Mouse (Mus musculus) liver, embryonic 13.5 days (tissue): ENCODE data around the gene Trim65. TPM values are rescaled to one million over a fixed set of nuclear protein-coding genes. Genes with fewer than 3 reads are reported as not detected.

Source experiments
- ATAC-seq: fragments of 200-750 bp; cut with Nextera tagmentation; 2 replicates; pipeline ENCODE4 v1.8.0; 2017; ENCODE audit warnings: low read depth, mild to moderate bottlenecking, moderate number of reproducible peaks, moderate library complexity
- DNase-seq: peaks from one replicate; pipeline ENCODE4 v3.0.0; 2022
- H3K27ac ChIP-seq: fragments of 300-500 bp; sonication (generic); 2 replicates; pipeline ENCODE4 v1.5.1; 2015; ENCODE audit warnings: moderate library complexity, mild to moderate bottlenecking, inconsistent platforms
- H3K27me3 ChIP-seq: fragments of 300-500 bp; sonication (generic); 2 replicates; pipeline ENCODE4 v1.6.1; 2015; ENCODE audit warnings: mild to moderate bottlenecking, inconsistent platforms
- H3K36me3 ChIP-seq: fragments of 300-500 bp; sonication (generic); 2 replicates; pipeline ENCODE4 v1.6.1; 2015; ENCODE audit warnings: mild to moderate bottlenecking, inconsistent platforms
- H3K4me1 ChIP-seq: fragments of 300-500 bp; sonication (generic); replicated peaks from 2 replicates; pipeline ENCODE4 v1.6.1; 2015; ENCODE audit warnings: inconsistent platforms
- H3K4me2 ChIP-seq: fragments of 300-500 bp; sonication (generic); 2 replicates; pipeline ENCODE4 v1.6.1; 2015; ENCODE audit warnings: inconsistent platforms, mild to moderate bottlenecking, moderate library complexity
- H3K4me3 ChIP-seq: fragments of 300-500 bp; sonication (generic); replicated peaks from 2 replicates; pipeline ENCODE4 v1.5.1; 2015; ENCODE audit warnings: mild to moderate bottlenecking, inconsistent platforms
- H3K9ac ChIP-seq: fragments of 300-500 bp; sonication (generic); 2 replicates; pipeline ENCODE4 v1.6.1; 2015; ENCODE audit warnings: mild to moderate bottlenecking, inconsistent platforms
- H3K9me3 ChIP-seq: fragments of 300-500 bp; sonication (generic); replicated peaks from 2 replicates; pipeline ENCODE4 v1.6.1; 2016; ENCODE audit warnings: inconsistent platforms
- WGBS: fragments of 180-500 bp; shearing (Covaris S2); methylation state at CpG from one replicate; pipeline ENCODE4 v1.1.7; 2015; ENCODE audit not compliant: insufficient replicate concordance; 5-methylcytosine and 5-hydroxymethylcytosine counted together
- polyA plus RNA-seq: library from polyadenylated mRNA; unstranded; fragments of >200 nt; fragmentation: Nextera tagmentation; extraction: Ambion mirVana; gene quantifications from 2 replicates; pipeline ENCODE4 v1.2.1, GENCODE M21; 2015

The Trim65 gene
- 1.1 and 1.4 TPM in 2 replicates for polyA plus RNA-seq

DNA sequence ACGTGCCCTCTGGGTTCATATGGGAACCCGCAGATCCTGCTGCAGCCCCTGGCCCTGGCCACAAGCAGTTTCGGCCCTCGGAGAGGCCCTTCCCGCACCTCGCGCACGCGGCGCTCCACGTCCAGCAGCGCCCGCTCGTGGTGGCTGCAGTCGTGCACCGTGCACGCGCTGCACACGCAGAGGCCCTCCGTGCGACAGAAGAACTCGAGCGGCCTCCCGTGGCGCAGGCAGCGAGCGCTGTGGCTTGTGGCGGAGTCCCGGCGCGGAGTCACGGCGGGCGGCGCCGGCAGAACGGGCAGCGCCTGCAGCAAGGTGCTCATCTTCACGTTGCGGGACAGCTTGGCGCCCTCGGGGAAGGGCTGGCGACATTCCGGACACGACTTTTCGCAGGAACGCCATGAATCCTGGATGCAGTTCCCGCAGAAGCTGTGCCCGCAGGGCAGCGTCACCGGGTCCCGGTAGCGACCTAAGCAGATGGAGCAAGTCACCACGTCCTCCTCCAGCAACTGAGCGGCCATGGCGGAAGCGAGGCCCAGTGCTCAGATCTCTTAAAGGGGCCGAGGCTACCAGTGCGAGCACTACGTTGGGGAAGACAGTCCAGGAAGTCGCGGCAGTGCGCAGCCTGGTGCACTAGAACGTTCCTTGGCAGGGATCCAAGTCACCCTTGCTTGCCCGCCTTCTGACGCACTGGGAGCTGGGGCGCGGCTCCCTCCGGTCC lies at the start of gene Trim65:
TSS of gene Trim65 (minus strand) at position 641 of the 718 bp plus-strand sequence.
- peaks cover 51% of the 10 kb centered on the region for H3K36me3 ChIP-seq
- no peaks in the 10 kb centered on the region for H3K9me3 ChIP-seq
- ATAC-seq: peak; percentile 75
- peak within 1 kb of the TSS; percentile 78 for H3K27ac ChIP-seq
- WGBS: under 1% methylated on average over 69 of the region's 69 CpGs
- H3K4me3 ChIP-seq: peak within 1 kb of the TSS; percentile 66
- no peaks in the 10 kb centered on the region for H3K27me3 ChIP-seq
- H3K4me2 ChIP-seq: peak within 1 kb of the TSS; percentile 82
- peak within 1 kb of the TSS; percentile 76 for H3K9ac ChIP-seq
- H3K4me1 ChIP-seq: peaks cover 55% of the 10 kb centered on the region
- peak; percentile 72 for DNase-seq

DNA sequence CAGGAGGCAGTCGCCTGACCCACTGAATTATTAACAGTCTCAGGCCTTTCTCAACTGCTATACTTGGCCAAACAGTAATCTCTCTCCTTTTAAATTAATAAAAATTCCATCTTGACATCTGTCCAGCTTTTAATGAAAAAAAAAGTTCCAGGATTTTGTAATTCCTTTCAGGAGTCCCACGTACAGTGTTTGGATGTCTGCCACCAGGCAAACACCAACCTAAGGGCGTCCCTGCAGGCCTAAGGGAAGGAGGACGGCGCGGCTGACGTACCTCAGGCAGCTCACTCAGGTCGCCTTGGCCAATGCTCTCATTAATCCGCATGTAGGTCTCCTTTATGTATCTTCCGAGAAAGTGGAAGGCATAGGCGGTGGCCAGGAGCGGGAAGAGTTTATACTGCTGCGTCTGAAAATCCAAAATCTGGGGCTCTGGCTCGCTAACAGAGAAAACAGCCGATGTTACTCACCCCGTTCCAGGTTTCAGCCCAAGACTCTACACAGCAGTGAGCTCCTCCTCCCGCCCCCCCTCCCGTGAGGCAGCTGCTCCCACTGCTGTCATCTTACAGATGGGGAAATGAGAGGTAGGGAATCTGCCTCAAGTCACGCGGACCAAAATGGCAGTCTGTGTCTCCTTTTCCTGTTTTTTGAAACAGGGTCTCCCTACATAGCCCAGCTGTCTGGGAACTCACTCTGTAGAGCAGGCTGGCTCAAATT lies 47.6 kb upstream of the Trim65 start:
- DNase-seq: no peak
- 89% methylated on average over 20 of the region's 20 CpGs for WGBS
- Histone ChIP-seq H3K36me3 (peaks cover 83% of the 10 kb centered on the region), H3K4me2 (no peak overlapping the region), H3K4me3 (no peak overlapping the region), H3K4me1 (no peaks in the 10 kb centered on the region), H3K9me3 (no peaks in the 10 kb centered on the region), H3K27me3 (no peaks in the 10 kb centered on the region), H3K9ac (no peak overlapping the region), H3K27ac (no peak overlapping the region)
- no peak for ATAC-seq

- Histone ChIP-seq H3K4me2 (no peak overlapping the region), H3K27ac (no peak overlapping the region), H3K27me3 (no peaks in the 10 kb centered on the region), H3K9ac (no peak overlapping the region), H3K36me3 (peaks cover 72% of the 10 kb centered on the region), H3K4me1 (no peaks in the 10 kb centered on the region), H3K4me3 (no peak overlapping the region), H3K9me3 (no peaks in the 10 kb centered on the region)
- ATAC-seq (no peak), DNase-seq (no peak)
- WGBS: 80% methylated on average over 7 of the region's 7 CpGs
Measured at GRCm38 (mm10) chr11:116176010-116176409, 45.1 kb upstream of the Trim65 start.

- ATAC-seq: no peak
- Histone ChIP-seq H3K27ac (no peak overlapping the region), H3K4me3 (no peak overlapping the region), H3K9ac (no peak overlapping the region), H3K9me3 (no peaks in the 10 kb centered on the region), H3K4me2 (no peak overlapping the region), H3K4me1 (no peaks in the 10 kb centered on the region), H3K27me3 (no peaks in the 10 kb centered on the region), H3K36me3 (peaks cover 62% of the 10 kb centered on the region)
- DNase-seq: no peak
- WGBS: 87% methylated on average over 22 of the region's 22 CpGs
Measured at GRCm38 (mm10) chr11:116174775-116175448, 44.0 kb upstream of the Trim65 start.

- 77% methylated on average over 2 of the region's 2 CpGs for WGBS
- ATAC-seq (no peak), DNase-seq (no peak)
- no peak overlapping the region for H3K4me2 ChIP-seq
- peaks cover 13% of the 10 kb centered on the region for H3K4me1 ChIP-seq
- H3K27me3 ChIP-seq: no peaks in the 10 kb centered on the region
- no peaks in the 10 kb centered on the region for H3K9me3 ChIP-seq
- no peak overlapping the region for H3K9ac ChIP-seq
- peaks cover 35% of the 10 kb centered on the region for H3K36me3 ChIP-seq
- no peak overlapping the region for H3K4me3 ChIP-seq
- H3K27ac ChIP-seq: no peak overlapping the region
Measured at GRCm38 (mm10) chr11:116171959-116172358, 41.0 kb upstream of the Trim65 start.

- Histone ChIP-seq H3K9me3 (no peaks in the 10 kb centered on the region), H3K4me3 (no peak overlapping the region), H3K36me3 (peaks cover 26% of the 10 kb centered on the region), H3K9ac (no peak overlapping the region), H3K4me2 (no peak overlapping the region), H3K27me3 (no peaks in the 10 kb centered on the region), H3K4me1 (peaks cover 29% of the 10 kb centered on the region), H3K27ac (no peak overlapping the region)
- ATAC-seq: no peak
- no peak for DNase-seq
- 66% methylated on average over 5 of the region's 5 CpGs for WGBS
Measured at GRCm38 (mm10) chr11:116170003-116170800, 39.3 kb upstream of the Trim65 start.

- Histone ChIP-seq H3K27me3 (no peaks in the 10 kb centered on the region), H3K4me2 (no peak overlapping the region), H3K4me3 (no peak overlapping the region), H3K9ac (no peak overlapping the region), H3K27ac (no peak overlapping the region), H3K4me1 (peaks cover 29% of the 10 kb centered on the region), H3K9me3 (no peaks in the 10 kb centered on the region), H3K36me3 (peaks cover 19% of the 10 kb centered on the region)
- DNase-seq (no peak), ATAC-seq (no peak)
- WGBS: 66% methylated on average over 3 of the region's 3 CpGs
Measured at GRCm38 (mm10) chr11:116169214-116169613, 38.3 kb upstream of the Trim65 start.

DNA sequence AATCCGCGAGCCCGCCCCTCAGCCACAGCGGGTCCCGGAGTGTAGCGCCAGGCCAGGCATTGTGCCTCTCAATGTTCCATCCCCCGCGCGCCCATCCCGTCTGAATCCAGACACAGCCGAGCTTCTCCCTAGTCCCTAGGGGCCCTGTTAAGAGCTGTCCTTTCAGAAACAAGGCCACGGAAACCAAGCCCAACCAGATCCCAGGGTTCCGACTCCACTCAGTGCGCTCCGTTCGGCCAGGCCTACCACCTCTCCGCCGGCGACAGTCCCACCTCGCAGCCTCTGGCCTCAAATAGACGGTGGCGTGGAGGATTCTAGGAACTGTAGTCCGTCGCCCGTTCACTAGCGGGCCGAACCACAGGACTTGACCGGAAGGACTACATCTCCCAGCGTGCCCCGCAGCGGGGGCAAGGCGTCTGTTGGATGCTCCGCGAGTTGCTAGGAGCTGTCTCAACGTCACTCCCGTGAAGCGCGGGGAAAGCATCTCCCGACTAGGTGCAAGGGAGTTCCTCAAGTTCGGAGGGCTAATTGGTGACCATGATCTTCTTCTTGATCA lies 37.0 kb upstream of the Trim65 start, which contains the start of gene Fbf1:
TSS of gene Fbf1 (minus strand) at position 283 of the 556 bp plus-strand sequence.
- peaks cover 8% of the 10 kb centered on the region for H3K36me3 ChIP-seq
- WGBS: under 1% methylated on average over 40 of the region's 40 CpGs
- peak; percentile 99 for ATAC-seq
- peak within 1 kb of the TSS; percentile 78 for H3K4me2 ChIP-seq
- H3K9me3 ChIP-seq: no peaks in the 10 kb centered on the region
- peak within 1 kb of the TSS; percentile 73 for H3K27ac ChIP-seq
- H3K27me3 ChIP-seq: no peaks in the 10 kb centered on the region
- peak; percentile 91 for DNase-seq
- peak within 1 kb of the TSS; percentile 83 for H3K9ac ChIP-seq
- peaks cover 29% of the 10 kb centered on the region for H3K4me1 ChIP-seq
- H3K4me3 ChIP-seq: peak within 1 kb of the TSS; percentile 72

- H3K4me1 ChIP-seq: peaks cover 29% of the 10 kb centered on the region
- no peak for DNase-seq
- H3K9ac ChIP-seq: peak overlapping the region; percentile 83
- no peaks in the 10 kb centered on the region for H3K27me3 ChIP-seq
- H3K4me2 ChIP-seq: peak overlapping the region; percentile 78
- ATAC-seq: no peak
- no peaks in the 10 kb centered on the region for H3K9me3 ChIP-seq
- H3K36me3 ChIP-seq: peaks cover 3% of the 10 kb centered on the region; the same call in 1 of the 2 replicates
- 10% methylated on average over 6 of the region's 6 CpGs for WGBS
- peak overlapping the region; percentile 72 for H3K4me3 ChIP-seq
- peak overlapping the region; percentile 73 for H3K27ac ChIP-seq
Measured at GRCm38 (mm10) chr11:116167232-116167631, 36.3 kb upstream of the Trim65 start.

GRCm38 (mm10) chr11:116163002-116163401 lies 32.1 kb upstream of the Trim65 start:
- no peak for ATAC-seq

More at GRCm38 (mm10) chr11:116163002-116163401, 32.1 kb upstream of the Trim65 start:
- H3K4me3 ChIP-seq: no peak overlapping the region
- H3K4me2 ChIP-seq: no peak overlapping the region
- 60% methylated on average over 9 of the region's 9 CpGs for WGBS
- H3K9me3 ChIP-seq: no peaks in the 10 kb centered on the region
- peaks cover 29% of the 10 kb centered on the region for H3K4me1 ChIP-seq
- H3K27ac ChIP-seq: no peak overlapping the region; the same call in 1 of the 2 replicates
- H3K27me3 ChIP-seq: no peaks in the 10 kb centered on the region
- no peak overlapping the region for H3K9ac ChIP-seq
- no peak for DNase-seq
- peaks cover 18% of the 10 kb centered on the region; the same call in 1 of the 2 replicates for H3K36me3 ChIP-seq
